Mouse (Mus musculus) heart, postnatal 14 days (tissue): ENCODE data around the gene Psmb1. TPM values are rescaled to one million over a fixed set of nuclear protein-coding genes. Genes with fewer than 3 reads are reported as not detected.

Source experiments
- total RNA-seq, 2 experiments: library from RNA; stranded (reverse); gene quantifications; 2 replicates each; pipeline ENCODE4 v1.2.3; 2021

Psmb1 gene
- total RNA-seq, 2 experiments from 2014 or later: 120 to 125 TPM

Other genes starting within 250 kb of the Psmb1 start
- 1 to 10 TPM; 7.9 to 9.0 TPM for gene Dll1, start 122.9 kb downstream of the Psmb1 start, total RNA-seq
- gene Fam120b, start 103.5 kb downstream of the Psmb1 start, total RNA-seq: 10 to 100 TPM; 10.9 to 11.2 TPM
- 10 to 100 TPM; 12.3 to 14.5 TPM for gene Tbp, start 137 bp upstream of the Psmb1 start, total RNA-seq
- gene Pdcd2, start 27.6 kb upstream of the Psmb1 start, total RNA-seq: 10 to 100 TPM; 12.1 to 14.6 TPM
- 1 to 10 TPM; 2.8 to 3.0 TPM for gene Prdm9, start 64.6 kb upstream of the Psmb1 start, total RNA-seq
- 10 to 100 TPM; 21.6 to 28.0 TPM for gene Chd1, start 205.2 kb upstream of the Psmb1 start, total RNA-seq